Mouse (Mus musculus) cerebellum, adult 2 months (tissue): ENCODE measurements around the gene Fastkd3.

Source experiments
- CTCF ChIP-seq: fragments of 200-500 bp; IDR thresholded peaks from 2 replicates; pipeline ENCODE4 v1.5.1; 2011; ENCODE audit warnings: low read depth, mild to moderate bottlenecking, control low read depth, low read length, moderate library complexity, borderline replicate concordance; ENCODE audit not compliant: insufficient read depth
- POLR2A ChIP-seq: fragments of 200-500 bp; IDR thresholded peaks from 2 replicates; pipeline ENCODE4 v1.6.1; 2011; ENCODE audit warnings: low read length, control low read depth, borderline replicate concordance; ENCODE audit not compliant: insufficient read depth

DNA sequence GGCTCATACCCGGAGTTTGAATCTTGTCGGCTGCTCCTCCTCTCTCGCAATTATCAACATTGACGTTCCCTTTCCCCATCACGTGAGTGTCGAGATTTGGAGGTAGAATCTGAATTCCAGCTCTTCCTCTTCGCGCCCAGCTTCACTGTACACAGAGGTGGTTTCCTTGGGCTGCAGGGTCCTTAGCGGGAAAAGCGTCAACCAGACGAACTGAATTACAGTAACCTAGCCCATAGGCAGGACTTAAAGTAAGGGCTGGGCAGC, 415 bp downstream of the Fastkd3 start:
- TF ChIP-seq CTCF (no peak), POLR2A (no peak)
